Mouse (Mus musculus) layer of hippocampus, postnatal 36 days (tissue): ENCODE results near the gene Gltpd2. TPM values are rescaled to one million over a fixed set of nuclear protein-coding genes. Genes with fewer than 3 reads are reported as not detected.
"Not testable (repeated sequence)": the region's sequence is repeated elsewhere in the genome, so short reads cannot be mapped to it uniquely, and the experiment has no call there.

Source experiments
- DNase-seq, 2 experiments: peaks; one replicate each; pipeline ENCODE4 v3.0.0; 2022
- total RNA-seq, 2 experiments: library from RNA; stranded (reverse); gene quantifications; 2 replicates each; pipeline ENCODE4 v1.2.3; 2021

Gene Gltpd2
- total RNA-seq, 2 experiments from 2014 or later: not detected

- DNase-seq: no peak
Observed at GRCm38 (mm10) chr11:70518436-70518835, 560 bp upstream of the Gltpd2 start.

- DNase-seq: no peak
Observed at GRCm38 (mm10) chr11:70520178-70520769, 1.3 kb downstream of the Gltpd2 start.

- DNase-seq: not testable (repeated sequence)
Observed at GRCm38 (mm10) chr11:70523306-70523989, 4.5 kb downstream of the Gltpd2 start.

- DNase-seq: no peak
Observed at GRCm38 (mm10) chr11:70524782-70525181, 5.8 kb downstream of the Gltpd2 start.

- peak; percentile 92 for DNase-seq
Observed at GRCm38 (mm10) chr11:70525184-70525678, 6.2 kb downstream of the Gltpd2 start, which contains the start of gene Psmb6. TSS of gene Psmb6 (plus strand) at chr11:70525367.

- no peak for DNase-seq
Observed at GRCm38 (mm10) chr11:70525726-70526125, 6.7 kb downstream of the Gltpd2 start.

- no peak for DNase-seq
Observed at GRCm38 (mm10) chr11:70526211-70526610, 7.2 kb downstream of the Gltpd2 start.

GRCm38 (mm10) chr11:70528610-70529009 is 9.6 kb downstream of the Gltpd2 start:
- no peak for DNase-seq

- not testable (repeated sequence) for DNase-seq
Observed at GRCm38 (mm10) chr11:70531065-70531464, 12.1 kb downstream of the Gltpd2 start.

- DNase-seq: no peak
Observed at GRCm38 (mm10) chr11:70532839-70533238, 13.8 kb downstream of the Gltpd2 start, which contains the start of gene Gm40193. TSS of gene Gm40193 (minus strand) at chr11:70532939.

GRCm38 (mm10) chr11:70539423-70539822 is 20.4 kb downstream of the Gltpd2 start:
- no peak for DNase-seq

- peak; percentile 73 to 75 for DNase-seq
Observed at GRCm38 (mm10) chr11:70539877-70540587, 21.0 kb downstream of the Gltpd2 start, which contains the start of gene Pld2. TSS of gene Pld2 (plus strand) at chr11:70540064.

- no peak for DNase-seq
Observed at GRCm38 (mm10) chr11:70540928-70541327, 21.9 kb downstream of the Gltpd2 start.

- peak in 1 of 2 experiments; percentile 21 for DNase-seq
Observed at GRCm38 (mm10) chr11:70541415-70541814, 22.4 kb downstream of the Gltpd2 start.

- DNase-seq: no peak
Observed at GRCm38 (mm10) chr11:70544496-70544895, 25.5 kb downstream of the Gltpd2 start.

GRCm38 (mm10) chr11:70551526-70551925 is 32.5 kb downstream of the Gltpd2 start:
- no peak for DNase-seq

- no peak for DNase-seq
Observed at GRCm38 (mm10) chr11:70553940-70554339, 34.9 kb downstream of the Gltpd2 start.

GRCm38 (mm10) chr11:70557545-70557944 is 38.5 kb downstream of the Gltpd2 start:
- no peak for DNase-seq

GRCm38 (mm10) chr11:70561937-70562286 is 42.9 kb downstream of the Gltpd2 start:
- no peak for DNase-seq

- DNase-seq: peak; percentile 88 to 91
Observed at GRCm38 (mm10) chr11:70562287-70562994, 43.4 kb downstream of the Gltpd2 start, which contains the start of gene Mink1. TSS of gene Mink1 (plus strand) at chr11:70562881.

GRCm38 (mm10) chr11:70562995-70563469 is 44.0 kb downstream of the Gltpd2 start:
- DNase-seq: no peak
